Mouse (Mus musculus): ENCODE results near the gene Upb1. TPM values are rescaled to one million over a fixed set of nuclear protein-coding genes. Genes with fewer than 3 reads are reported as not detected.
A peak's percentile ranks its signal among the peaks of the same experiment; 100 is the strongest.

Upb1 gene
- total RNA-seq, 4 experiments from 2014 or later: 0.20 to 0.83 (median 0.44) TPM

DNA sequence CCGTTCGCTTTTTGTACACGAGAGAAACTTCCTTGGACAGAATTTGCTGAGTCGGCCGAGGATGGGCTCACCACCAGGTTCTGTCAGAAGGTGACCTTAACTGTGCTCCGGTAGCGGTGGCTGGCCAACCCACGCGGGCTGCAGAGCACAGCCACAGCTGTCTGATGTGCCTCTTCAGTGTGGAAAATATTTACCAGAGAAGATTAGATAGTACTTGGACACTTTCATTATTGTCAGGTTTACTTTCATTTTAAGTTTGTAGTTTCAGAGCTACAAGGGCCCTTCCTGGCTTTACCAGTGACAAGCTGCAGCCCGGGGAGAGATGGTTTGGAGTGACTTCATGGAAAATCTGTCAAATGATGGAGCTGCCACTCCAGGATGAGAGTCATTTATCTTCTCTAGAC, 23.6 kb downstream of the Upb1 start:
- no peak for DNase-seq (ENCODE audit: low spot score in 2 of 2)

GRCm38 (mm10) chr10:75428049-75429003, 27.4 kb downstream of the Upb1 start:
- no peak for DNase-seq (ENCODE audit: low spot score in 2 of 2)

- no peak for DNase-seq (ENCODE audit: low spot score in 2 of 2)
Measured at GRCm38 (mm10) chr10:75429004-75429380, 28.1 kb downstream of the Upb1 start.

GRCm38 (mm10) chr10:75429522-75430146, 28.7 kb downstream of the Upb1 start:
- DNase-seq (ENCODE audit: low spot score in 2 of 2): peak; percentile 42 to 62

- DNase-seq (ENCODE audit: low spot score in 2 of 2): no peak
Measured at GRCm38 (mm10) chr10:75430147-75430537, 29.2 kb downstream of the Upb1 start.

DNA sequence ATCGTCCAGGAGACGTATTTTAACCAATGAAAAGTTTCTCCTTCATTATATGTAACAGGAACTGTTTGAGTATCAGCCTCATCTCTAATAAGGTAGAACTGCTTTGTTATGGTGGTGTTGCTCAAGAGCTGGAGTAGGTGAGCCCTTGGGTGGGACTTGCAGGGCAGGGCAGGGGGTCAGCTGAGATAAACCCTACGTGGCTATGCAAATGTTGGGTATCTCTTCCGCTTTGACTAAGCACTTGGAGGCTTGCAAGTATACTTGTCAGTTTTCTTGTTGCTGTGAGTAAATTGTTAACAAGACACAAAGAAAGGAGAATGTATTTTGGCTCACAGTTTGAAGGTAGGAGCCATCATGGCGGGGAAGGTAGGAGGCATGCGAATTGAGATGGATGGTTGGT, 29.7 kb downstream of the Upb1 start:
- no peak for DNase-seq (ENCODE audit: low spot score in 2 of 2)

DNA sequence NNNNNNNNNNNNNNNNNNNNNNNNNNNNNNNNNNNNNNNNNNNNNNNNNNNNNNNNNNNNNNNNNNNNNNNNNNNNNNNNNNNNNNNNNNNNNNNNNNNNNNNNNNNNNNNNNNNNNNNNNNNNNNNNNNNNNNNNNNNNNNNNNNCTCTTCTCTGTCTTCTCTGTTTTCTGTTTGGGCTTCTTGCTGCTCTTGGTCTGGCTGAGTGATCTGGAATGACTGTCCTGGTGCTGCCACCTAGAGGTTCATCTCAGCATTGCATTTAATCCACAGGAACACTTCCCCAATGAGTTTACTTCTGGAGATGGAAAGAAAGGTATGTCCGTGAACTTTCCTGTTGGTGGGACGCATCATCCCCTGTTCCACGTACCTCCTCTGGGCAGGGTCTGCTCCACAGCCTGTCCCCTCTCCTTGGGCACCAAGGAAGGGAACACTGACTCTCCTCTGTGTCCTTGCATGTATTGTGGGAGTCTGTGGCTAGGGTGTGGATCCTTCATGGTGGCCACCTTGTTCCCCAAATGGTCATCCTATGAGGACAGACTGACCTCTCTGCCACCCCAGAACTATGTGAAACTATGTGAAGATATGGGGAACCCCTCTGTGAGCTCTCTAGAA, 35.8 kb downstream of the Upb1 start:
- peak; percentile 72 to 92 for DNase-seq (ENCODE audit: low spot score in 2 of 2)

DNA sequence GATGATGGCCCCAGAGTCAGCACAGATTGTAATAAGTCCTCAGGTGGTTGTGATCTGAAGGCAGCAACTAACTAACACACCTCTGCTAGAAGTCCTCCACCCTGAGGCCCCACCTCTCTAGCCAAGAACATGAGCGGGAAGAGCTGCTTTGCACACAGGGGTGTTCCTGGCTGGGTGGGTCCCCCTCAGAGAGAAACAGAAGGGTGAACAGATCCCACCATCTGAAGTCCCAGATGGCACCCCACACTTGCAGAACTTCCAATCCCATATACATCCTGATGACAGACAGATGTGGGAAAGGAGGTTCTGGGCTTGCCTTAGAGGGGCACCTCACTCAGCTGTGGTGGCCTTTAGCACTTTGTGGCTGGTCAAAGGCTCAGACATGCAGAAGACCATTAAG, 36.4 kb downstream of the Upb1 start:
- DNase-seq (ENCODE audit: low spot score in 2 of 2): no peak

DNA sequence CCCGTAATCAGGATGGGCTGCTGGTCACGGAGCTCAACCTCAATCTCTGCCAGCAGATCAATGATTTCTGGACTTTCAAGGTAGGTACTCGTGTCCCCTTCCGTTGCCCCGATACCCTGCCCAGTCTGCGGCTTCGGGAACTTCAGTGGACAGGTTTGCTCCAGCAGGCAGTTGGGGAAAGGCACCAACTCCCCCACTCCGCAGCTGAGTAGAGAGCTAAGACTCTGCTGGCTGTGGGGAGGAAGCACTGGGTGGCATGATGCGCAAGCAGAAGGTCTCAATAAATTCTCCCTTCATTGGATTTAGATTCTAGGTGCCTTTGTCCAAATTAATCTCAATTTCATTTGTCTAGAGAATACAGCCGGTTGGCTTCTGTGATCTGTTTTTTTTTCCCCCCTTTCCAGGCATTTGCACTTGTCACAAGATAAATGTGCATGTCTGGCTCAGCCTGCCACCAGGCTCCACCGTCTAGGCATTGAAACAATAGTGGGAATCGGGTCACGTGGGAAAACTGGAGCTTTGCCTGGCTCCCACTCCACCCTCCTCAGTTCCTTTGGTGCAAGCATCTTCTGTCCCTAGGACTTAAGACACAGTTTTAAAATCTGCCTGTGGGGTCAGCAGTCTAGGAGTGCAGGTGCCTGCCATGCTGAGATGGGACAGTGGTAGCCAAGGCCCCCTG, 37.4 kb downstream of the Upb1 start:
- peak in 1 of 2 experiments; percentile 34 for DNase-seq (ENCODE audit: low spot score in 2 of 2)

GRCm38 (mm10) chr10:75439211-75439811, 38.4 kb downstream of the Upb1 start:
- peak in 1 of 2 experiments; percentile 50 for DNase-seq (ENCODE audit: low spot score in 2 of 2)

DNA sequence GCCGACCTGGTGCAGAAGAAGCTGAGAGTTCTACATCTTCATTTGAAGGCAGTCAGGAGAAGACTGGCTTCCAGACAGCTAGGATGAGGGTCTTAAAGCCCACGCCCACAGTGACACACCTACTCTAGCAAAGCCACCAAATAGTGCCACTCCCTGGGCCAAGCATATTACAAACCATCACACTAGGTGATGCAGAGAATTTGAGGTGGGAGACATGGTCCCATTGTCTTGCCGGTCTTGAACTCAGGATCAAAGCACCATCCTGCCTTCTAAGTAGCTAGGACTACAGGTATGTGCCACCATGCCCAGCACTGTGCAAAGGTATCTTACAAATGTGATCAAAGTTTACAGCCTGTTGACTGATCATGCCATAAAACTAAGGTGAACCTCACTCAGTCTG, 39.8 kb downstream of the Upb1 start:
- DNase-seq (ENCODE audit: low spot score in 2 of 2): no peak

DNA sequence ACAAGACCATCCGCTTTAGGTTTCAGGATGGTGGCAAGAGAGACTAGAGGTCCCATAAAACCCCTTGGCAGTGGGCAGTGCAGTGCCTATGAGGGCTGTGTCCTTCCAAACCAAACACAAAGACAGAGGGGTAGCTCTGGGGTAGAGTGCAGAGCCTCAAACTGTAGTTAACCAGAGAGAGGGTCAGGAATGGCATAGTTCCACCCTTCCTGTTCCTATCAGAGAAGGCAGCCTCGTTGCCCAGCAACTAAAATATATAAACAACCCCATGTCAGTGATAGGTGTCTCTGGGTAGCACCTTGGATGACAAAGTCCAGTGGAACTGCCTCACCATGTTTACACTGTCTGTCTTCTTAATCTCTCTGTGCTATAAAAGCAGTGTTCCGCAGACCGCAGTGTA, 40.9 kb downstream of the Upb1 start:
- DNase-seq (ENCODE audit: low spot score in 2 of 2): no peak

GRCm38 (mm10) chr10:75443017-75443416, 42.1 kb downstream of the Upb1 start:
- no peak for DNase-seq (ENCODE audit: low spot score in 2 of 2)

GRCm38 (mm10) chr10:75444111-75444826, 43.4 kb downstream of the Upb1 start:
- no peak for DNase-seq (ENCODE audit: low spot score in 2 of 2)

- no peak for DNase-seq (ENCODE audit: low spot score in 2 of 2)
Measured at GRCm38 (mm10) chr10:75445030-75445429, 44.1 kb downstream of the Upb1 start.

GRCm38 (mm10) chr10:75446501-75447083, 45.7 kb downstream of the Upb1 start:
- no peak for DNase-seq (ENCODE audit: low spot score in 2 of 2)

GRCm38 (mm10) chr10:75447489-75447888, 46.6 kb downstream of the Upb1 start:
- no peak for DNase-seq (ENCODE audit: low spot score in 2 of 2)

GRCm38 (mm10) chr10:75448806-75449420, 48.0 kb downstream of the Upb1 start:
- DNase-seq (ENCODE audit: low spot score in 2 of 2): no peak

- DNase-seq (ENCODE audit: low spot score in 2 of 2): no peak
Measured at GRCm38 (mm10) chr10:75450331-75450730, 49.4 kb downstream of the Upb1 start.
